Mouse (Mus musculus) spleen, adult 2 months (tissue): Measurements from ENCODE around the gene Cngb1. TPM values are rescaled to one million over a fixed set of nuclear protein-coding genes. Genes with fewer than 3 reads are reported as not detected.

Experiments used
- DNase-seq, 2 experiments: peaks; one replicate each; pipeline versions ENCODE4 v3.0.0 to v3.0.0-alpha.2; 2012 to 2021; ENCODE audit warnings: low spot score in 2 of 2, low read depth in 1 of 2
- H3K27ac ChIP-seq: fragments of 200-500 bp; 2 replicates; pipeline ENCODE4 v1.5.1; 2012; ENCODE audit warnings: low read length, inconsistent platforms; ENCODE audit not compliant: insufficient read depth
- H3K27me3 ChIP-seq: fragments of 200-500 bp; 2 replicates; pipeline ENCODE4 v1.6.1; 2012; ENCODE audit warnings: mild to moderate bottlenecking, moderate library complexity, low read length, inconsistent platforms; ENCODE audit not compliant: control insufficient read depth, insufficient read depth
- H3K36me3 ChIP-seq: fragments of 200-500 bp; 2 replicates; pipeline ENCODE4 v1.6.1; 2012; ENCODE audit warnings: mild to moderate bottlenecking, low read length, inconsistent platforms; ENCODE audit not compliant: control insufficient read depth, insufficient read depth
- H3K4me1 ChIP-seq: fragments of 200-500 bp; 2 replicates; pipeline ENCODE4 v1.6.1; 2011; ENCODE audit warnings: inconsistent platforms; ENCODE audit not compliant: control insufficient read depth, insufficient read depth, insufficient read length
- H3K4me3 ChIP-seq: fragments of 200-500 bp; 2 replicates; pipeline ENCODE4 v1.5.1; 2011; ENCODE audit warnings: mild to moderate bottlenecking, inconsistent platforms; ENCODE audit not compliant: insufficient read depth, insufficient read length; ENCODE audit errors: extremely low read depth
- CTCF ChIP-seq: fragments of 200-500 bp; IDR thresholded peaks from 2 replicates; pipeline ENCODE4 v1.5.1; 2011; ENCODE audit warnings: mild to moderate bottlenecking, inconsistent platforms; ENCODE audit not compliant: insufficient read depth, insufficient read length, insufficient replicate concordance; ENCODE audit errors: extremely low read depth
- POLR2A ChIP-seq: fragments of 200-500 bp; IDR thresholded peaks from 2 replicates; pipeline ENCODE4 v1.6.1; 2011; ENCODE audit warnings: low read depth, low read length, inconsistent platforms
- WGBS: fragments of 180-500 bp; shearing (Covaris S2); methylation state at CpG from one replicate; pipeline ENCODE4 v1.1.7; 2018; 5-methylcytosine and 5-hydroxymethylcytosine counted together
- polyA plus RNA-seq: library from polyadenylated mRNA; depleted of rRNA; stranded (reverse); fragments of >200 nt; gene quantifications from 2 replicates; pipeline ENCODE4 v1.2.3, GENCODE M21; 2012

The Cngb1 gene
- polyA plus RNA-seq, 1 experiment = 0.16 TPM

DNA sequence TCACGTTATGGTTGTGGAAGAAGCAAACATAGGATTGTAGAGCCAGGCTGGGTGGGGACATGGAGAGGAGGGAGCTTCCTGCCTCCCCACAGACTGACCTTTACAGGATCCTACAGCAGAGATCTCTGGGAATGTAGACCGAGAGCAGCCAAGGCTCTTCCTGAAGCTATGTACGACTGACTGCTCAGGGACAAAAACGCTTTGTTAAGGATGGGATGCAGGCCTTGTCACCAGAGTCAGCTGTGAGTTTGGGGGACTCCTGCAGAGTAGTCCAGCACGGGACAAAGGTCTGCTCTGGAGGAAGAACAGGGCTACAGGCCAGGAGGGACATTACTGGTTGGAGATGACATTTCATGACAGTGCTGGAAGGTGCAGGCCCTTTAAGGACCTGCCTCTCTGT, 18.3 kb upstream of the Cngb1 start:
- WGBS = 74% methylated on average over 5 of the region's 5 CpGs
- H3K36me3 ChIP-seq = peaks cover 32% of the 10 kb centered on the region
- no peak overlapping the region for H3K4me3 ChIP-seq
- DNase-seq = no peak
- no peaks in the 10 kb centered on the region for H3K27me3 ChIP-seq
- no peaks in the 10 kb centered on the region; the same call in 1 of the 2 replicates for H3K4me1 ChIP-seq
- H3K27ac ChIP-seq = no peak overlapping the region
- no peak for TF ChIP-seq POLR2A

- TF ChIP-seq POLR2A = no peak
- TF ChIP-seq CTCF = no peak
- WGBS = 88% methylated on average over 3 of the region's 3 CpGs
- no peak overlapping the region for H3K4me3 ChIP-seq
- no peak for DNase-seq
- H3K36me3 ChIP-seq = peaks cover 19% of the 10 kb centered on the region
- no peak overlapping the region for H3K27ac ChIP-seq
- H3K4me1 ChIP-seq = no peaks in the 10 kb centered on the region; the same call in 1 of the 2 replicates
- H3K27me3 ChIP-seq = no peaks in the 10 kb centered on the region
Measured at GRCm38 (mm10) chr8:95323201-95323600, 16.8 kb upstream of the Cngb1 start.

DNA sequence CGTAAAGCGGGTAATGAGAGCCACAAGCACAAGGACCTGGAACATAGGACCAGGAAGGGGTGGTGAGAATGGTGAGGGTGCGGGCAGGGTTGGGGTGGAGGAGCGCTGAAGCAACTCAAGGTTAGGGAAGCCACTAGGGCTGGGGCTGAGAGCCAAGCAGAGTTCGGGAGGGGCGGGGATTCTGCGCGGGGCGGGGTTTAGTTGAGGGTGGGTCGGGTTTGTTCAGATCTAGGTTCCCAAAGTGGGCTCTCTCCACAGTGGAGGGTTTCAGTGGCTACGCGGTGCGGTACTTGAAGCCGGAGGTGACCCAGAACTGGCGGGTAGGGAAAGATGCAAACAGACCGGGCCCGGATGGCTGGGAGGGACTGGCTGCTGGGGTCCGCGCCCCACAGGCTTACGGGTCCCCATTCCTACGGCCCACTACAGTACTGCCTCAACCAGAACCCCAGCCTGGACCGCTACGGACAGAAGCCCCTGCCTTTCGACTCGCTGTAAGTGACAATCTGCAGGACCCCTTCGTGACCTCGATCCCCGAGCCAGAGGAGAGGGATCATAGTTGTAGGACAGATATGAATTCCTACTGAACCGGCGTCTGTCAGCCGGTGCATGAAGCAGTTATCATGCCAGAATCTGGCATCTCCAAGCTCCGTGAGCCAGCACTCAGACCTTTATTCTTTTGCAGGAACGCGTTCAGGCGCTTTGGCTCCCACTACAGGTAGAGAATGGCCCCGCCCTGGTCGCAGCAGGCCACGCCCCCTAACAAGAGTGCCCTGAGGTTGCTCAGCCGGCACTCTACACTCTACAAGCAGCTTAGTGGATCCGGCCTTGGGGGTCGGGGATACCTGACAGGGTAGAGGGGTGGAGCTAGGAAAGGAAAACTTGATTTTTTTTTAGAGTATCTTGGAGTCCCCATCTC, 14.1 kb upstream of the Cngb1 start:
- DNase-seq = peak; percentile 35 to 75
- TF ChIP-seq POLR2A (no peak), CTCF (peak; percentile 20; the same call in 1 of the 2 replicates)
- 5% methylated on average over 41 of the region's 41 CpGs for WGBS

DNA sequence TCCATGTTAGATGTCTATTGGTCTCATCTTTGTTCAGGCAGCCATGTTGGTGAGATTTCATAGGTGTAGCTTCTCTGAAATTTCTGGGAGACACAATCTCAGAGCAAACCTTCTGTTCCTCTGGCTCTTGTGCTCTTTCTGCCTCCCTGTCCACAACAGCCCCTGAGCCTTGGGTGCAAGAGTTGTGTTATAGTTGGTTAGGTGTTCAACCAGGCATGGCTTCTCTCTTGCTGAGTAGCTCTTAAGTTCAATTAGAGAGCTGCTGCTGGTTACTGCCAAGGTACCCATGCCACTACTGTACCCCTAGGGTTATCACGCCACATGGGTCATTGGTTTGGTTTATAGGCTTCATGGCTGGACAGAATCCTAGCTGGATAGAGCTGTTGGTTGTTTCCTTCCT, 9.0 kb upstream of the Cngb1 start:
- H3K27ac ChIP-seq = no peak overlapping the region
- TF ChIP-seq POLR2A (no peak), CTCF (no peak)

More for the DNA sequence above, 14.1 kb upstream of the Cngb1 start:
- Histone ChIP-seq H3K4me3 (peak overlapping the region; percentile 38), H3K27me3 (no peaks in the 10 kb centered on the region), H3K4me1 (no peaks in the 10 kb centered on the region; the same call in 1 of the 2 replicates), H3K27ac (no peak overlapping the region), H3K36me3 (no peaks in the 10 kb centered on the region)

DNA sequence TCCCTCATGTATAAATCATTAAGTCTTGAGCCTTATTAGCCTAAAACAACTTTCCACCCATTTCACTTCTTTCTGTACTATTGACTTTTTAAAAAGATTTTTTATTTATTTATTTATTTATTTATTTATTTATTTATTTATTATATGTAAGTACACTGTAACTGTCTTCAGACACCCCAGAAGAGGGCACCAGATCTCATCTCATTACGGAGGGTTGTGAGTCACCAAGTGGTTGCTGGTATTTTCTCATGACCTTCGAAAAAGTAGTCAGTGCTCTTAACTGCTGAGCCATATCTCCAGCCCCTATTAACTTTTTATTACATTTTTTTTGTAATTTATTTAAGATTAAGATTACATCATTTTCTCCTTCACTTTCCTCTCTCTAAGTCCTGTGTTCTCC, 8.3 kb upstream of the Cngb1 start:
- no peak overlapping the region for H3K4me3 ChIP-seq
- H3K27ac ChIP-seq = no peak overlapping the region
- DNase-seq = no peak
- no peaks in the 10 kb centered on the region for H3K4me1 ChIP-seq
- TF ChIP-seq CTCF (no peak), POLR2A (no peak)
- no peaks in the 10 kb centered on the region for H3K27me3 ChIP-seq
- no peaks in the 10 kb centered on the region for H3K36me3 ChIP-seq
- WGBS = 43% methylated on average over 2 of the region's 2 CpGs

More for the DNA sequence above, 9.0 kb upstream of the Cngb1 start:
- Histone ChIP-seq H3K4me1 (no peaks in the 10 kb centered on the region; the same call in 1 of the 2 replicates), H3K36me3 (no peaks in the 10 kb centered on the region), H3K4me3 (no peak overlapping the region), H3K27me3 (no peaks in the 10 kb centered on the region)
- WGBS = 90% methylated on average over 1 of the region's 1 CpGs
- no peak for DNase-seq

DNA sequence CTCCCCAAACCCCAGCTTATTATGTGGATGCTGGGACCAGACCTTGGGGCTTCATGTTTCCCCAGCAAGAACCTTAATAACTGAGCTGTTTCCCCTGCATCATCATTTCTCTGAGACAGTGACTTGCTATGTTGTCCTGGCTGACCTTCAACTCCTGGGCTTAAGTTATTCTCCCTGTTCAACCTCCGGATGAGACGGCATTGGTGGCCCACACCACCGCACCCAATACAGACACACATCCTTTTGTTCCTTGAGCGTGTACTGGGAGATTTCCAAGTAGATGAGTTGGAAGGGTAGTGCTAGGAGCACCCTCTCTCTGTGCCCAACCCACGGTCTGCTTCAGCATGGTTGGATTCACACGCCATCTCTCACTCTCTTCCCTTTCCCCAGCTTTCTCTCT, 7.5 kb upstream of the Cngb1 start:
- 87% methylated on average over 6 of the region's 6 CpGs for WGBS
- no peak overlapping the region for H3K27ac ChIP-seq
- no peaks in the 10 kb centered on the region for H3K36me3 ChIP-seq
- TF ChIP-seq CTCF = no peak
- no peak for TF ChIP-seq POLR2A
- no peaks in the 10 kb centered on the region for H3K27me3 ChIP-seq
- no peaks in the 10 kb centered on the region for H3K4me1 ChIP-seq
- H3K4me3 ChIP-seq = no peak overlapping the region
- DNase-seq = no peak

DNA sequence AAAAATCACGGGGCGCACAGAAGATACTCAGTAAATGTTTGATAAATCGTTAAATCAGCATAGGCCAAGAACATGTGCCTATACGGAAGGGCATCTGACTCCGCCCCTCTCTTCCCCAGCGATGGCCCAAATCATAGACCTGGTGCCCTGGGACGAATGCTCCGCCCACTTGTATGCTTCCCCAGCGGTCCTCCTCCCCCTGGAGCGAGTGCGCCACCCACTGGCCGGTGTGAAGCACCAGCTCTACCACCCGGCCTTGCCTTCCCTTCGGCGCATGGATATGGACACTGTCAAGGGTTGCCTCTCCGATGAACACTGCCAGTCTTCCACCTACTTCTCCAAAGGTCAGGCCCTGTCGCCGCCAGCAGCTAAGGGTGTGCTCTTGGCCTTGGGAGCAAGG, 6.5 kb upstream of the Cngb1 start:
- no peak overlapping the region for H3K4me3 ChIP-seq
- TF ChIP-seq CTCF = no peak
- no peak for TF ChIP-seq POLR2A
- no peaks in the 10 kb centered on the region for H3K36me3 ChIP-seq
- H3K27ac ChIP-seq = no peak overlapping the region
- no peak for DNase-seq
- no peaks in the 10 kb centered on the region for H3K27me3 ChIP-seq
- 77% methylated on average over 18 of the region's 18 CpGs for WGBS
- H3K4me1 ChIP-seq = no peaks in the 10 kb centered on the region
